Mouse (Mus musculus) intestine, embryonic 14.5 days (tissue): ENCODE measurements around the gene Foxf2. TPM values are rescaled to one million over a fixed set of nuclear protein-coding genes. Genes with fewer than 3 reads are reported as not detected.
A peak's percentile ranks its signal among the peaks of the same experiment; 100 is the strongest.

Experiments used
- ATAC-seq: fragments of 200-750 bp; cut with Nextera tagmentation; replicated peaks from 2 replicates; pipeline ENCODE4 v1.8.0; 2017; ENCODE audit warnings: low read depth, moderate number of reproducible peaks, moderate TSS enrichment, moderate library complexity; ENCODE audit not compliant: low FRiP score, low TSS enrichment
- DNase-seq: peaks from one replicate; pipeline ENCODE4 v3.0.0-alpha.2; 2018; ENCODE audit warnings: low spot score
- H3K27ac ChIP-seq: fragments of 300-500 bp; sonication (generic); 2 replicates; pipeline ENCODE4 v1.5.1; 2014; ENCODE audit warnings: low read depth, mild to moderate bottlenecking, control low read depth
- H3K27me3 ChIP-seq: fragments of 300-500 bp; sonication (generic); replicated peaks from 2 replicates; pipeline ENCODE4 v1.6.1; 2014; ENCODE audit warnings: low read length, control low read depth; ENCODE audit not compliant: control insufficient read depth, insufficient read depth
- H3K36me3 ChIP-seq: fragments of 300-500 bp; sonication (generic); 2 replicates; pipeline ENCODE4 v1.6.1; 2014; ENCODE audit warnings: low read length, control low read depth; ENCODE audit not compliant: control insufficient read depth, insufficient read depth
- H3K4me1 ChIP-seq: fragments of 300-500 bp; sonication (generic); replicated peaks from 2 replicates; pipeline ENCODE4 v1.6.1; 2014; ENCODE audit warnings: low read length, control low read depth, mixed read lengths; ENCODE audit not compliant: control insufficient read depth, insufficient read depth
- H3K4me2 ChIP-seq: fragments of 300-500 bp; sonication (generic); 2 replicates; pipeline ENCODE4 v1.6.1; 2014; ENCODE audit warnings: low read length
- H3K4me3 ChIP-seq: fragments of 300-500 bp; sonication (generic); 2 replicates; pipeline ENCODE4 v1.5.1; 2014; ENCODE audit warnings: low read depth, low read length, control low read depth, mixed read lengths
- H3K9ac ChIP-seq: fragments of 300-500 bp; sonication (generic); 2 replicates; pipeline ENCODE4 v1.6.1; 2014; ENCODE audit warnings: mild to moderate bottlenecking, low read length
- H3K9me3 ChIP-seq: fragments of 300-500 bp; sonication (generic); 2 replicates; pipeline ENCODE4 v1.6.1; 2016; ENCODE audit warnings: low read length, control low read depth; ENCODE audit not compliant: control insufficient read depth
- WGBS: fragments of 180-500 bp; shearing (Covaris S2); extraction: QIAGEN DNeasy Blood & Tissue Kit; methylation state at CpG from one replicate; pipeline ENCODE4 v1.1.7; 2014; 5-methylcytosine and 5-hydroxymethylcytosine counted together
- microRNA-seq: library from miRNA; unstranded; fragments of <30 nt; microRNA quantifications from one replicate; pipeline ENCODE4, GENCODE M21; 2016
- polyA plus RNA-seq: library from polyadenylated mRNA; unstranded; fragments of >200 nt; fragmentation: Nextera tagmentation; extraction: Ambion mirVana; gene quantifications from 2 replicates; pipeline ENCODE4 v1.2.1, GENCODE M21; 2014

Gene Foxf2
- polyA plus RNA-seq, 1 experiment from 2014 or later, result 28.3 TPM

DNA sequence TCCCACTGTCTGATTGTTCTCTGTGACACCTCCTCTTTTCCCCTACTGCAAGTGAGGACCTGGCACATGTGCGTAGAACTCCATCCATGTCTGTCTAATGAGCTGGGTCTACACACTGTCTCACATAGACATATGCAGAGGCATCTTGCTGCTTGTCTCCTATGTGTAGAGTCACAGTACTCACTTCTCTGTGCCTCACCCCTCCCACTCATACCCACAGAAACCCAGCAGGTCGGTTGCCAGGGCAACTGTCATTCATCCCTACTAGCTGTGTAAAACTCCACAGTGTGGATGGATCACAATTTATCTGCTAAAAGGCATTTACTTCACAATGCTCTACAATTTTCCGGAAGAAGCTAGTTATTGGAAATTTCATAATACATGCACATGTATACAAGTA, 46.5 kb downstream of the Foxf2 start:
- Histone ChIP-seq H3K9ac (no peak overlapping the region), H3K4me2 (no peak overlapping the region), H3K4me1 (no peaks in the 10 kb centered on the region), H3K4me3 (no peak overlapping the region), H3K36me3 (no peaks in the 10 kb centered on the region), H3K27ac (no peak overlapping the region), H3K27me3 (no peaks in the 10 kb centered on the region), H3K9me3 (no peaks in the 10 kb centered on the region)
- 83% methylated on average over 3 of the region's 3 CpGs for WGBS
- DNase-seq (peak; percentile 31), ATAC-seq (no peak)

Small RNAs within 50 kb of the gene (microRNA-seq; reads per million reads assigned to microRNA genes)
- gene Gm27516, result not detected

Other genes with a start within 250 kb of the Foxf2 start
- gene Foxq1, start 69.7 kb upstream of the Foxf2 start, polyA plus RNA-seq, result 1.5 TPM in 2 replicates
- not detected in 2 replicates for gene A530084C06Rik, start 66.5 kb upstream of the Foxf2 start, polyA plus RNA-seq
- 0.17 and 0.18 TPM in 2 replicates for gene Foxc1, start 180.8 kb downstream of the Foxf2 start, polyA plus RNA-seq